Mouse (Mus musculus) embryonic fibroblast, embryonic 13.5 days (primary cell): ENCODE measurements around the gene Aqp5.

Experiments
- CTCF ChIP-seq: IDR thresholded peaks from 2 replicates; pipeline ENCODE4 v1.5.1; 2011; ENCODE audit warnings: mild to moderate bottlenecking, control low read depth, low read length, moderate library complexity, borderline replicate concordance; ENCODE audit not compliant: insufficient read depth
- POLR2A ChIP-seq: IDR thresholded peaks from 2 replicates; pipeline ENCODE4 v1.6.1; 2011; ENCODE audit warnings: low read depth, mild to moderate bottlenecking, control low read depth, low read length, moderate library complexity

DNA sequence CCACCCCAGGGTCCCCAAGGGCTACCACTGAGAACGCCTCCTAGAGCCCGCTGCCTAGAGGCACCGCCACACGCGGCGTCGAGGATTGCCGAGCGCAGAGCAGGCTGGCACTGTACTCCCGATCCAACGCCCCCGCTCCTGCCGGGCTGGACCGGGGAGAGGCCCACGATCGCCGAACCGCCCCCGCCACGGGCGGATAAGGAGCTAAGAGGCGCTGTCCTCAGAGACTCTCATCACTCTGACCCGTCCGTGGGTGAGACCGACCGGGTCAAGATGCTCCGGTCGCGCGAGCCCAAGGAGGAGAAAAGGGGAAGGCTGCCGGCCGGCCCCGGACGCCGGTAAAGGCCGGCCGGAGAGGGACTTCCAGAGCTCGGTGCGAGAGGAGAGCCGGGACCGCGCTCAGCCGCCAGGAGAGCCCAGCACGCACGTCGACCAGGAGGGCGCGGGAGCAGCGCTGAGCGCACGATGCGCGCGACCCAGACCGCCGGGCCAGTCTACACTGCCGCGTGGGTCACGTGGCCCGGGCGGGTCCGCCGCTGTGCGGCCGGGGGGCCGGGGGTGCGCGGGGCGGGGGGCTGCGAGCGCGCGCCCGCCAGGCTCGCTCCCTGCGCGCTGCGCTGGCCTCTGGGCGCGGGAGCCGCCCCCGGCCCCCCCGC lies at the start of gene Aqp5:
- TF ChIP-seq CTCF (no peak), POLR2A (no peak)
